Mouse (Mus musculus) liver, adult 2 months (tissue): ENCODE data around the gene Cd300e. TPM values are rescaled to one million over a fixed set of nuclear protein-coding genes. Genes with fewer than 3 reads are reported as not detected.
A peak's percentile ranks its signal among the peaks of the same experiment; 100 is the strongest.

Experiments used
- DNase-seq: peaks from one replicate; pipeline ENCODE4 v3.0.0-alpha.2; 2011; ENCODE audit warnings: low read depth, low spot score; ENCODE audit errors: extremely low read depth
- H3K27ac ChIP-seq: fragments of 200-500 bp; replicated peaks from 2 replicates; pipeline ENCODE4 v1.5.1; 2012; ENCODE audit warnings: low read depth, mild to moderate bottlenecking, control low read depth, inconsistent platforms, low read length; ENCODE audit not compliant: insufficient read depth
- H3K27me3 ChIP-seq: fragments of 200-500 bp; 2 replicates; pipeline ENCODE4 v1.6.1; 2012; ENCODE audit warnings: mild to moderate bottlenecking, moderate library complexity, low read length, inconsistent platforms; ENCODE audit not compliant: control insufficient read depth, insufficient read depth
- H3K36me3 ChIP-seq: fragments of 200-500 bp; 2 replicates; pipeline ENCODE4 v1.6.1; 2012; ENCODE audit warnings: low read length, inconsistent platforms; ENCODE audit not compliant: control insufficient read depth, insufficient read depth
- H3K4me1 ChIP-seq: fragments of 200-500 bp; 2 replicates; pipeline ENCODE4 v1.6.1; 2011; ENCODE audit warnings: low read length; ENCODE audit not compliant: control insufficient read depth, insufficient read depth
- H3K4me3 ChIP-seq: fragments of 200-500 bp; 2 replicates; pipeline ENCODE4 v1.5.1; 2011; ENCODE audit warnings: low read depth, mild to moderate bottlenecking, control low read depth, low read length, moderate library complexity; ENCODE audit not compliant: insufficient read depth
- H3K79me2 ChIP-seq: fragments of 200-500 bp; 2 replicates; pipeline ENCODE4 v1.6.1; 2012; ENCODE audit warnings: inconsistent platforms, mild to moderate bottlenecking, low read length, moderate library complexity; ENCODE audit not compliant: control insufficient read depth, insufficient read depth
- H3K9ac ChIP-seq: fragments of 200-500 bp; 2 replicates; pipeline ENCODE4 v1.6.1; 2012; ENCODE audit warnings: low read depth, mild to moderate bottlenecking, control low read depth, inconsistent platforms, low read length
- CTCF ChIP-seq: fragments of 200-500 bp; IDR thresholded peaks from 2 replicates; pipeline ENCODE4 v1.5.1; 2011; ENCODE audit warnings: low read depth, low read length, control low read depth
- POLR2A ChIP-seq: fragments of 200-500 bp; IDR thresholded peaks from 2 replicates; pipeline ENCODE4 v1.6.1; 2011; ENCODE audit warnings: low read length, control low read depth; ENCODE audit not compliant: insufficient read depth; ENCODE audit errors: extremely low read depth
- WGBS: fragments of 180-500 bp; shearing (Covaris S2); methylation state at CpG from one replicate; pipeline ENCODE4 v1.1.7; 2018; 5-methylcytosine and 5-hydroxymethylcytosine counted together
- polyA plus RNA-seq: library from polyadenylated mRNA; depleted of rRNA; stranded (reverse); fragments of >200 nt; gene quantifications from 2 replicates; pipeline ENCODE4 v1.2.3, GENCODE M21; 2012
- total RNA-seq: library from RNA; depleted of rRNA; stranded (reverse); fragments of >200 nt; gene quantifications from 2 replicates; pipeline ENCODE4 v1.2.3, GENCODE M21; 2014

The Cd300e gene
- total and polyA plus RNA-seq, 2 experiments: 1.3 to 1.4 TPM

DNA sequence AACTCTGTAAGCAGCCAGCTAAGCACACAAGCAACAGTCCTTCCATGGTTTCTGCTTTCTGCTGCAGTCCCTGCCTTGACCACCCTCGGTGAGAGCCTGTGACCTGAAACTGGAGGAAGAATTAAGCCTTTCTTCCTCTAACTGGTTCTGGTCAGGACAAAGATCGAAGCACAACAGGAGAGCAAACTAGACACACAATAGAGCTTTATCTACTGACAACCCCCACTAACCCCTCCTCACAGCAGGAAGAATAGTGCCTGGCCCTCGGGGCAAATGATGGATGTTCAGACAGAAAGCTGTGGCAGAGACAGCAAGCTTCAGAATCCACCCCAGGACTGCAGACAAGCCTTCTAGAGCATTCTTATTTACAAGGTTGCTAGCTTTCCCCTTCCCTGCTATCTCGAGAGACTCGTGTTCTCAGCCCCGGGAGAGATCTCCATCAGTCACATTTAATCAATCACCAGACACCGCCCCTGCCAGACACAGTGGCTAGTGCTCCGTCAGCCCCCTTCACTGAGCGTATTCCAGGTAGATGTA, 9.1 kb upstream of the Cd300e start:
- 28% methylated on average over 9 of the region's 9 CpGs for WGBS
- no peaks in the 10 kb centered on the region for H3K36me3 ChIP-seq
- H3K4me3 ChIP-seq: no peak overlapping the region
- TF ChIP-seq POLR2A (no peak), CTCF (no peak)
- DNase-seq: no peak
- no peaks in the 10 kb centered on the region for H3K79me2 ChIP-seq
- no peaks in the 10 kb centered on the region for H3K4me1 ChIP-seq
- H3K27ac ChIP-seq: no peak overlapping the region
- 0 out of 2 replicates have a peak, but pooled peaks cover 6% of the 10 kb centered on the region for H3K27me3 ChIP-seq
- H3K9ac ChIP-seq: no peak overlapping the region

DNA sequence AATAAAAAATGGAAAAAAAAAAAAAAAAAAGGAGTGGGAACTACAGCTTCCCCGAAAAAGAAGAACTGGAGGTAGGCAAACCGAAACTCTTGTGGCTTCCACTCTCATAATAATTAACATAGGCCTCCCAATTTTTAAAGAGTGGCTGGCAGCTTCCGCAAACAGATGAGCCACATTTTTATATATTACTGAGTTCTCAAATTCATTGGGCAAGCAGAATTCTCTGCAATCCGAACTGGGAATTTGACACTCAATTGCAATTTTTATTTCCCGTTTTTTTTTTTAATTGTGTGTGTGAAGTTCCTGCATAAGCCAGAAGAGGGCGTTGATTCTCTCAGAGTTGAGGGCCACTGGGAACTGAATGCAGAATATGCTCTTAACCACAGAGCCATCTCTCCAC, 4.8 kb upstream of the Cd300e start:
- DNase-seq: peak; percentile 39
- Histone ChIP-seq H3K27me3 (peaks cover 12% of the 10 kb centered on the region; the same call in 1 of the 2 replicates), H3K27ac (no peak overlapping the region), H3K4me1 (no peaks in the 10 kb centered on the region), H3K4me3 (no peak overlapping the region), H3K79me2 (no peaks in the 10 kb centered on the region), H3K36me3 (no peaks in the 10 kb centered on the region), H3K9ac (no peak overlapping the region)
- TF ChIP-seq CTCF: no peak
- WGBS: 65% methylated on average over 6 of the region's 6 CpGs

DNA sequence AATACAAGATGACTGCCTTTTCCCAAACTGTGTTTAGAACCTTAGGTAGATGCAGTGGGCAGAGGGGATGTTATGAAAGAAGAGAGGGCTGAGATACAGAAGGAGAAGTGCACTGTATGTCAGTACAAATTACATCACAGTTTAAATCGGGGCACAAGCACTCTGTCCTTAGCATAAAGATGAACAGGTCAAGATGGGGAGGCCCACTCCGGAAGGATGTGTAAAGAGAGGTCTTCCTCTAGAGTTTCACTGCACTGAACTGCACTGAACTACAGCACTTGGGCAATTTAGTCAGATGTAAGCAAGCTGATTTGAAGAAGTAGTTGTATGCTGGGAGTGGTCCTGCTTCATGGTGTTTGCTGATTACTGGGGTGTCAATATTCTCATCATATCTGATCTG, 2.2 kb downstream of the Cd300e start:
- Histone ChIP-seq H3K9ac (no peak overlapping the region), H3K27me3 (peaks cover 3% of the 10 kb centered on the region), H3K36me3 (no peaks in the 10 kb centered on the region), H3K4me3 (no peak overlapping the region), H3K79me2 (no peaks in the 10 kb centered on the region), H3K27ac (no peak overlapping the region), H3K4me1 (no peaks in the 10 kb centered on the region)
- peak; percentile 24 for DNase-seq
- WGBS: 77% methylated on average over 2 of the region's 2 CpGs
- TF ChIP-seq CTCF: no peak
- TF ChIP-seq POLR2A: no peak

- H3K4me1 ChIP-seq: no peaks in the 10 kb centered on the region
- no peaks in the 10 kb centered on the region for H3K79me2 ChIP-seq
- WGBS: 68% methylated on average over 4 of the region's 4 CpGs
- no peak overlapping the region for H3K4me3 ChIP-seq
- peaks cover 3% of the 10 kb centered on the region for H3K27me3 ChIP-seq
- no peak for TF ChIP-seq POLR2A
- no peak for TF ChIP-seq CTCF
- H3K9ac ChIP-seq: no peak overlapping the region
- no peaks in the 10 kb centered on the region for H3K36me3 ChIP-seq
- H3K27ac ChIP-seq: no peak overlapping the region
- no peak for DNase-seq
Measured at GRCm38 (mm10) chr11:115058701-115059100, 3.3 kb downstream of the Cd300e start.

GRCm38 (mm10) chr11:115054537-115054936, 7.4 kb downstream of the Cd300e start:
- H3K79me2 ChIP-seq: no peaks in the 10 kb centered on the region
- no peak overlapping the region for H3K27ac ChIP-seq
- no peaks in the 10 kb centered on the region; the same call in 1 of the 2 replicates for H3K27me3 ChIP-seq
- no peaks in the 10 kb centered on the region for H3K36me3 ChIP-seq
- no peak overlapping the region for H3K4me3 ChIP-seq
- no peak overlapping the region for H3K9ac ChIP-seq
- H3K4me1 ChIP-seq: no peaks in the 10 kb centered on the region
- TF ChIP-seq CTCF (no peak), POLR2A (no peak)
- DNase-seq: no peak

GRCm38 (mm10) chr11:115052991-115053390, 9.0 kb downstream of the Cd300e start:
- TF ChIP-seq CTCF (no peak), POLR2A (no peak)
- Histone ChIP-seq H3K27me3 (no peaks in the 10 kb centered on the region), H3K4me1 (no peaks in the 10 kb centered on the region), H3K79me2 (no peaks in the 10 kb centered on the region), H3K4me3 (no peak overlapping the region), H3K9ac (no peak overlapping the region), H3K36me3 (no peaks in the 10 kb centered on the region), H3K27ac (no peak overlapping the region)
- no peak for DNase-seq
- 93% methylated on average over 1 of the region's 1 CpGs for WGBS
